Mouse (Mus musculus) stomach, postnatal 0 days (tissue): Measurements from ENCODE around the gene Smim12. TPM values are rescaled to one million over a fixed set of nuclear protein-coding genes. Genes with fewer than 3 reads are reported as not detected.

Experiments used
- ATAC-seq: fragments of 200-750 bp; cut with Nextera tagmentation; 2 replicates; pipeline ENCODE4 v1.8.0; 2017; ENCODE audit not compliant: low FRiP score, low TSS enrichment
- DNase-seq: peaks from one replicate; pipeline ENCODE4 v3.0.0-alpha.2; 2016; ENCODE audit warnings: low spot score
- H3K27ac ChIP-seq: fragments of 300-500 bp; sonication (generic); replicated peaks from 2 replicates; pipeline ENCODE4 v1.5.1; 2014; ENCODE audit warnings: mild to moderate bottlenecking, control low read depth
- H3K27me3 ChIP-seq: fragments of 300-500 bp; sonication (generic); 2 replicates; pipeline ENCODE4 v1.6.1; 2014; ENCODE audit warnings: low read length; ENCODE audit not compliant: control insufficient read depth, insufficient read depth
- H3K36me3 ChIP-seq: fragments of 300-500 bp; sonication (generic); 2 replicates; pipeline ENCODE4 v1.6.1; 2014; ENCODE audit warnings: low read length, mixed read lengths; ENCODE audit not compliant: control insufficient read depth, insufficient read depth
- H3K4me1 ChIP-seq: fragments of 300-500 bp; sonication (generic); replicated peaks from 2 replicates; pipeline ENCODE4 v1.6.1; 2014; ENCODE audit warnings: antibody characterized with exemption; ENCODE audit not compliant: control insufficient read depth, insufficient read depth
- H3K4me2 ChIP-seq: fragments of 300-500 bp; sonication (generic); replicated peaks from 2 replicates; pipeline ENCODE4 v1.6.1; 2014; ENCODE audit warnings: low read depth, mild to moderate bottlenecking, control low read depth, moderate library complexity
- H3K4me3 ChIP-seq: fragments of 300-500 bp; sonication (generic); 2 replicates; pipeline ENCODE4 v1.5.1; 2014; ENCODE audit warnings: low read depth, low read length, control low read depth
- H3K9ac ChIP-seq: fragments of 300-500 bp; sonication (generic); 2 replicates; pipeline ENCODE4 v1.6.1; 2014; ENCODE audit warnings: mild to moderate bottlenecking, low read length, control low read depth, mixed read lengths
- H3K9me3 ChIP-seq: fragments of 300-500 bp; sonication (generic); 2 replicates; pipeline ENCODE4 v1.6.1; 2016; ENCODE audit warnings: low read length; ENCODE audit not compliant: control insufficient read depth
- CTCF ChIP-seq: IDR thresholded peaks from 2 replicates; pipeline ENCODE4 v1.5.1; 2016; ENCODE audit warnings: antibody characterized with exemption, low read depth, mild to moderate bottlenecking, moderate library complexity
- EP300 ChIP-seq: optimal IDR thresholded peaks from 2 replicates; pipeline ENCODE3; 2016; ENCODE audit warnings: antibody characterized with exemption
- WGBS: fragments of 180-500 bp; shearing (Covaris S2); extraction: QIAGEN DNeasy Blood & Tissue Kit; methylation state at CpG from one replicate; pipeline ENCODE4 v1.1.7; 2014; 5-methylcytosine and 5-hydroxymethylcytosine counted together
- polyA plus RNA-seq: library from polyadenylated mRNA; unstranded; fragments of >200 nt; fragmentation: Nextera tagmentation; extraction: Ambion mirVana; gene quantifications from 2 replicates; pipeline ENCODE4 v1.2.1, GENCODE M21; 2015

Smim12 gene
- polyA plus RNA-seq, 1 experiment from 2014 or later = 41.1 TPM

- WGBS = 16% methylated on average over 17 of the region's 17 CpGs
- H3K27me3 ChIP-seq = peaks cover 3% of the 10 kb centered on the region
- no peak overlapping the region for H3K27ac ChIP-seq
- DNase-seq (no peak), ATAC-seq (no peak)
- no peaks in the 10 kb centered on the region for H3K4me1 ChIP-seq
- no peak overlapping the region for H3K4me2 ChIP-seq
- H3K4me3 ChIP-seq = no peak overlapping the region
- no peaks in the 10 kb centered on the region for H3K36me3 ChIP-seq
- H3K9ac ChIP-seq = no peak overlapping the region
- no peaks in the 10 kb centered on the region for H3K9me3 ChIP-seq
- TF ChIP-seq EP300 = no peak
- no peak for TF ChIP-seq CTCF
These were observed 16.4 kb upstream of the Smim12 start for GRCm38 (mm10) chr4:127227051-127227673.

DNA sequence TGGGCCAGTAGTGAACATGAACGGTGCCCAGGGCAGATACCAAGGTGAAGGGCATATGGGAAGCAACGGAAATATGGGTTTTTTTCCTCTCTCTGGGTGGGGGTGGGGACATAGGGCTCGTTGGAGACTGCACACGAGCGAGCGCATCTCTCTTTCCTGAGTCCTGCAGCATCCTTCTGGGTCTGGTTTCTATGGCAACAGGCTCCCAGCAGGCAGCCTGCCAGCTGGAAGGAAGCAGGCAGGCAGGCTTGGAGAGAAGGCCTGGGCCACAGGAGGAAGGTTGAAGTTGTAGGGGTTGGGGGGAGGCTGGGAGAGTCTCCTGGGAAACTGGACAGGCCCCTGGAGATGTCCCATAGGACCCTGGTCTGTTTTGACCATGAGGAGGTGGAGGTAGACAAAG lies 11.6 kb upstream of the Smim12 start:
- peaks cover 3% of the 10 kb centered on the region; the same call in 1 of the 2 replicates for H3K27me3 ChIP-seq
- H3K4me3 ChIP-seq = no peak overlapping the region
- 41% methylated on average over 6 of the region's 6 CpGs for WGBS
- DNase-seq = no peak
- H3K27ac ChIP-seq = no peak overlapping the region
- no peak for ATAC-seq
- H3K9me3 ChIP-seq = no peaks in the 10 kb centered on the region
- H3K36me3 ChIP-seq = no peaks in the 10 kb centered on the region
- no peak overlapping the region for H3K9ac ChIP-seq
- H3K4me2 ChIP-seq = no peak overlapping the region
- TF ChIP-seq CTCF = no peak
- no peak for TF ChIP-seq EP300
- 0 out of 2 replicates have a peak, but pooled peaks cover 2% of the 10 kb centered on the region for H3K4me1 ChIP-seq

DNA sequence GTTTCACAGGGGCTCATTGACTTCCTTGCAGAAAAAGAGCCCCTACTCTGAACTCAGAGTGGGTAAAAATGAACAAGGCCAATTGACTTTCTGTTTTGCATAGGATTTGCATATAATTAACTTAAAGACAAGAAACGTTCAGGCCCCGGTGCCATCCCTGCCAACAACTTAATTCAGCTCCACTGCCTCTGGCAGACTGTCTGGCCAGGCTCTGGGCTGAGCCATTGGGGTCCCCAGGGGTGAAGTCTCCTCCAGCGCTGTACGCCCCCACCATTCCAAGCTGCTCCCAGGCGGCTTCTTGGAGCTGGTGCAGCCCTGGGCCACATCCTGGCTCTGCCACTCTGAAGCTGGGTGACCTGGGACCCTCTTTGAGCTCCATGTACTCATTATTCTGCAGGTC lies 11.0 kb upstream of the Smim12 start:
- H3K4me3 ChIP-seq = no peak overlapping the region
- no peak for ATAC-seq
- TF ChIP-seq EP300 = no peak
- no peak for TF ChIP-seq CTCF
- H3K4me2 ChIP-seq = no peak overlapping the region
- no peak for DNase-seq
- no peak overlapping the region for H3K9ac ChIP-seq
- H3K27me3 ChIP-seq = no peaks in the 10 kb centered on the region; the same call in 1 of the 2 replicates
- 69% methylated on average over 5 of the region's 5 CpGs for WGBS
- no peaks in the 10 kb centered on the region for H3K36me3 ChIP-seq
- H3K9me3 ChIP-seq = no peaks in the 10 kb centered on the region
- H3K27ac ChIP-seq = no peak overlapping the region
- H3K4me1 ChIP-seq = 0 out of 2 replicates have a peak, but pooled peaks cover 2% of the 10 kb centered on the region

- H3K4me3 ChIP-seq = no peak overlapping the region
- 82% methylated on average over 40 of the region's 40 CpGs for WGBS
- ATAC-seq = no peak
- H3K27ac ChIP-seq = no peak overlapping the region
- 0 out of 2 replicates have a peak, but pooled peaks cover 2% of the 10 kb centered on the region for H3K4me1 ChIP-seq
- no peak overlapping the region for H3K9ac ChIP-seq
- no peak for DNase-seq
- no peaks in the 10 kb centered on the region; the same call in 1 of the 2 replicates for H3K27me3 ChIP-seq
- TF ChIP-seq EP300 (no peak), CTCF (no peak)
- H3K36me3 ChIP-seq = no peaks in the 10 kb centered on the region
- H3K4me2 ChIP-seq = no peak overlapping the region
- H3K9me3 ChIP-seq = no peaks in the 10 kb centered on the region
These were observed 10.0 kb upstream of the Smim12 start for GRCm38 (mm10) chr4:127233416-127234125.

GRCm38 (mm10) chr4:127235742-127236487 lies 7.7 kb upstream of the Smim12 start:
- WGBS = under 1% methylated on average over 56 of the region's 67 CpGs
- TF ChIP-seq CTCF (peak; percentile 72), EP300 (no peak)
- H3K4me1 ChIP-seq = 0 out of 2 replicates have a peak, but pooled peaks cover 2% of the 10 kb centered on the region
- peak overlapping the region; percentile 43 for H3K4me3 ChIP-seq
- H3K27me3 ChIP-seq = no peaks in the 10 kb centered on the region; the same call in 1 of the 2 replicates
- ATAC-seq = peak; percentile 75
- no peaks in the 10 kb centered on the region for H3K36me3 ChIP-seq
- H3K9ac ChIP-seq = peak overlapping the region; percentile 55
- peak overlapping the region; percentile 96 for H3K4me2 ChIP-seq
- DNase-seq = peak; percentile 84
- no peaks in the 10 kb centered on the region for H3K9me3 ChIP-seq
- H3K27ac ChIP-seq = no peak overlapping the region
